Mouse (Mus musculus): ENCODE results near the gene Csk.

Gene Csk

GRCm38 (mm10) chr9:57638651-57639459 lies 14.6 kb downstream of the Csk start:
- no peak for DNase-seq (ENCODE audit: low spot score in 2 of 2)

- no peak for DNase-seq (ENCODE audit: low spot score in 2 of 2)
Observed at GRCm38 (mm10) chr9:57637741-57638322, 15.6 kb downstream of the Csk start.

- no peak for DNase-seq (ENCODE audit: low spot score in 2 of 2)
Observed at GRCm38 (mm10) chr9:57637272-57637671, 16.2 kb downstream of the Csk start.

GRCm38 (mm10) chr9:57633481-57634024 lies 19.9 kb downstream of the Csk start:
- peak; percentile 59 to 63 for DNase-seq (ENCODE audit: low spot score in 2 of 2)

- peak; percentile 77 to 82 for DNase-seq (ENCODE audit: low spot score in 2 of 2)
Observed at GRCm38 (mm10) chr9:57629118-57629874, 24.1 kb downstream of the Csk start.

GRCm38 (mm10) chr9:57628717-57629116 lies 24.7 kb downstream of the Csk start:
- no peak for DNase-seq (ENCODE audit: low spot score in 2 of 2)

- DNase-seq (ENCODE audit: low spot score in 2 of 2) = no peak
Observed at GRCm38 (mm10) chr9:57627892-57628291, 25.5 kb downstream of the Csk start.

GRCm38 (mm10) chr9:57627191-57627590 lies 26.2 kb downstream of the Csk start:
- DNase-seq (ENCODE audit: low spot score in 2 of 2) = no peak

- no peak for DNase-seq (ENCODE audit: low spot score in 2 of 2)
Observed at GRCm38 (mm10) chr9:57625674-57626500, 27.5 kb downstream of the Csk start.

GRCm38 (mm10) chr9:57624295-57624694 lies 29.1 kb downstream of the Csk start:
- DNase-seq (ENCODE audit: low spot score in 2 of 2) = no peak

GRCm38 (mm10) chr9:57620674-57621073 lies 32.8 kb downstream of the Csk start, which contains the start of gene Lman1l:
Lman1l (minus strand) TSS chr9:57620774.
- DNase-seq (ENCODE audit: low spot score in 2 of 2) = no peak

GRCm38 (mm10) chr9:57618854-57619253 lies 34.6 kb downstream of the Csk start:
- DNase-seq (ENCODE audit: low spot score in 2 of 2) = no peak

GRCm38 (mm10) chr9:57617556-57618169 lies 35.8 kb downstream of the Csk start:
- DNase-seq (ENCODE audit: low spot score in 2 of 2) = no peak

- DNase-seq (ENCODE audit: low spot score in 2 of 2) = no peak
Observed at GRCm38 (mm10) chr9:57614786-57615185, 38.6 kb downstream of the Csk start.

- DNase-seq (ENCODE audit: low spot score in 2 of 2) = no peak
Observed at GRCm38 (mm10) chr9:57613975-57614374, 39.5 kb downstream of the Csk start.

- DNase-seq (ENCODE audit: low spot score in 2 of 2) = no peak
Observed at GRCm38 (mm10) chr9:57612587-57612986, 40.8 kb downstream of the Csk start.

- DNase-seq (ENCODE audit: low spot score in 2 of 2) = no peak
Observed at GRCm38 (mm10) chr9:57610359-57610826, 43.0 kb downstream of the Csk start.

- no peak for DNase-seq (ENCODE audit: low spot score in 2 of 2)
Observed at GRCm38 (mm10) chr9:57609803-57610202, 43.6 kb downstream of the Csk start.

- no peak for DNase-seq (ENCODE audit: low spot score in 2 of 2)
Observed at GRCm38 (mm10) chr9:57606139-57606851, 47.1 kb downstream of the Csk start, which contains the start of gene Cplx3. Cplx3 (minus strand) TSS chr9:57606281.

- DNase-seq (ENCODE audit: low spot score in 2 of 2) = no peak
Observed at GRCm38 (mm10) chr9:57605503-57605902, 47.9 kb downstream of the Csk start.

Data from right cerebral cortex, adult 2 months (tissue).